Mouse (Mus musculus) gastrocnemius, adult 8-10 months (tissue): Measurements from ENCODE around the gene Gm49398. TPM values are rescaled to one million over a fixed set of nuclear protein-coding genes. Genes with fewer than 3 reads are reported as not detected.

ENCODE experiments used
- DNase-seq, 2 experiments: peaks; one replicate each; pipeline ENCODE4 v3.0.0; 2022; ENCODE audit warnings: low spot score in 2 of 2
- microRNA-seq: library from miRNA; unstranded; fragments of <30 nt; microRNA quantifications from one replicate; pipeline ENCODE4 v1.2.0, GENCODE M21; 2022
- total RNA-seq, 4 experiments: library from RNA; stranded (reverse); gene quantifications; 2 replicates each; pipeline ENCODE4 v1.2.4; 2022

The Gm49398 gene
- not detected for total RNA-seq

DNA sequence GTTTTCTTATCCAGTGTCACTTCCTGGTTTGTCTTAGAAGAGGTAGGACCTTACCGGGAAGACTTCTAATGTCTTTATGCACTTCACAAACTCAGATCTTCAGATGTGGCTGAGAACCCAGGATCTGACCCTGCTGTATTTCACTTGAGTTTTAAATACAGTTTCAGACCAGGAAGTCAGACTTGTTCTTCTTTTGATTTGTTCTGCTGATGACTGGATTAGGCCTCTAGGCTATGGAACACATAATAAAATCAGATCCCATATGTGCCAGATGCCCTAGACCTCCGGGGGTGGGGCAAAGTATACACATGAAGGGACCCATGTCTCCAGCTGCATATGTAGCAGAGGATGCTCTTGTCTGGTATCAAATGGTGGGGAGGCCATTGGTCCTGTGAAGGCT, at the start of gene Gm49398:
Gene Gm49398 (minus strand): TSS at position 101 of the 400 bp plus-strand sequence.
- no peak for DNase-seq

DNA sequence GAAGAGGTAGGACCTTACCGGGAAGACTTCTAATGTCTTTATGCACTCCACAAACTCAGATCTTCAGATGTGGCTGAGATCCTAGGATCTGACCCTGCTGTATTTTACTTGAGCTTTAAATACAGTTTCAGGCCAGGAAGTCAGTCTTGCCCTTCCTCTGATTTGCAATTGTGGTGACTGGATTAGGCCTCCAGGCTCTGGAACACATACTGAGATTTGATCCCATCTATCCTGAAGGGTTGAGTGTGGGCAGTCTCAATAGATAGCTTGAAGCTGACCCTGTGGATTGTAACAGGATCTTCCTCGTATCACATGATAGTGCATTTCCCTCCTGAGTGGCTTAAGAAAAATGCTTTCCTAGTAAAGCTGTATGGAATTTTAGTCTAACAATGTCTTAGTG, 33.4 kb downstream of the Gm49398 start, which contains the start of gene Cts8:
Gene Cts8 (minus strand): TSS at position 101 of the 400 bp plus-strand sequence.
- DNase-seq = no peak

DNA sequence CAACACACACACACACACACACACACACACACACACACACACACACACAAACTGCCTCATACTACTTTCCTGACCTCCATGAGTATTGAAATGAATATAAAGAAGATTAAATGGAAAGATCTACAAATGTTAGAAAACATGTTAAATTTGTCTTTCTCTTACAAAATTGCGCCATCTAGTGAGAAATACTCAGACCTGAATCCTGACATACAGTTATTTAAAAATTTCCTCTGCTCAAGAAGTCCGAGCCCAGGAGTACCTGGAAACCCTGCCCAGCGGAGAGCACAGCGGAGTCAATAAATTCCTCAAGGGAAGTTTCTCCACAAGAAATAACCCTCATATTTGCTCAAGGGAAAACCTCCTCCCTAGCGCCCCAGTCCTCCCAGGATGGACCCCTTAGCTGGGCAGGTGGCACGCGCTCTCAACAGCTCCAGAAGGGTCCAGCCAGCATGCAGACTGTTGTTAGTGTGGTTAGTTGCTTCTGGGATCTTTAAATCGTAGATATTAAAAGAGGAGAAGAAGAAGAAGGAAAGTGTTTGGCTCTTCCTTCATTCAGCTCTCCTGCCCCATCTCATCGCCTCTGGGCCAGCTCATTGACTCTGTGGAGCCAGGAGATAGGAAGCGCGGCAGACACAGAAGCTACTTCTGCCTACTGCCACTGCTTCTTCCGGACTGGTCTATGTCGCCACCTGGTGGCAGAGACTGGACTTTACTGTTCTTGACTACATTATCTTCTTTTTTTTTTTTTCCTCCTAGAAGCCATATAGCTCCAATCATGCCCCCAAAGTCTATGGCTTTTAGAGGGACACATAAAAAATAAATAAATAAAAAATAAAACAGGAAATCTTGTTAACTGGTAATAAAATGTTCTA, 47.3 kb downstream of the Gm49398 start:
- peak; percentile 3 to 7 for DNase-seq

DNA sequence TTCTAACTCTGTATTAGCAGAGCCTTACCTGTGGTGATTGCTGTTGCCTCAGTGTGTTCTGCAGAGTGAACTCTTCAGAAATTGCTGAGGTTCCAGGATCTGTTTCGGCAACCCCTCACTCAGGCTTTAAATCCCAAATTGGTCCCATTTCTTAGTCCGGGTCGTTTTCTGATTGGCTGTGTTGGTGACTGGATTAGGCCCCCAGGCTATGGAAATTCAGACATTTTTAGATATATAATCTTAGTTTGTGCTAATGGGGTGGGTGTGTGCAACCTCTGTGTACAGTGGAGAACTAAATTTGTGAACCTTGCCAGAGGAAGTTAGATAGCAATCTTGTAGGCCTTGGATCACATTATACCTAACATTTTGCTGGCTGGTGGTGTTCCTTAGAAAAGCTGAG, 85.3 kb downstream of the Gm49398 start, which contains the start of gene Cts6:
Gene Cts6 (minus strand): TSS at position 101 of the 400 bp plus-strand sequence.
- no peak for DNase-seq

Small RNAs within 50 kb of the gene (microRNA-seq; reads per million reads assigned to microRNA genes)
- gene Gm27704 = not detected

Other genes starting within 250 kb of the Gm49398 start
- not detected for gene Ctsq, start 248.2 kb downstream of the Gm49398 start, total RNA-seq
- not detected for gene Ctsr, start 124.6 kb downstream of the Gm49398 start, total RNA-seq
- not detected for gene Cts6, start 85.4 kb downstream of the Gm49398 start, total RNA-seq
- not detected for gene Cts8, start 33.5 kb downstream of the Gm49398 start, total RNA-seq
- gene Cts7, start 69.4 kb upstream of the Gm49398 start, total RNA-seq = not detected